Mouse (Mus musculus): ENCODE results near the gene Lypd6b. TPM values are rescaled to one million over a fixed set of nuclear protein-coding genes. Genes with fewer than 3 reads are reported as not detected.

The Lypd6b gene
- 0.20 and 0.24 TPM in 2 replicates for polyA plus RNA-seq (2012; rRNA removed)

- peaks cover 7% of the 10 kb centered on the region for H3K27me3 ChIP-seq (ENCODE audit: control insufficient read depth, insufficient read depth, low read length)
- H3K36me3 ChIP-seq (ENCODE audit: control insufficient read depth, insufficient read depth, low read length) = no peaks in the 10 kb centered on the region
- peak within 1 kb of the TSS; percentile 60 for H3K4me3 ChIP-seq (ENCODE audit: control insufficient read depth, low read depth, low read length)
- H3K27ac ChIP-seq (ENCODE audit: control insufficient read depth, insufficient read depth, low read depth, low read length) = no peak within 1 kb of the TSS
- H3K4me1 ChIP-seq (ENCODE audit: control insufficient read depth, insufficient read depth, low read length) = peaks cover 9% of the 10 kb centered on the region
- TF ChIP-seq POLR2A (IDR thresholded peaks at IDR 0.05; ENCODE audit: control insufficient read depth, low read depth, low read length) (no peak), CTCF (IDR thresholded peaks at IDR 0.05; ENCODE audit: control insufficient read depth, insufficient read depth, insufficient replicate concordance, low read depth, low read length) (no peak)
Observed at GRCm38 (mm10) chr2:49787376-49788050, at the start of gene Lypd6b. Lypd6b (plus strand) TSS chr2:49787688.

- Histone ChIP-seq H3K4me1 (ENCODE audit: control insufficient read depth, insufficient read depth, low read length) (no peaks in the 10 kb centered on the region; the same call in 1 of the 2 replicates), H3K27ac (ENCODE audit: control insufficient read depth, insufficient read depth, low read depth, low read length) (peak overlapping the region; percentile 5; the same call in 1 of the 2 replicates), H3K36me3 (ENCODE audit: control insufficient read depth, insufficient read depth, low read length) (no peaks in the 10 kb centered on the region), H3K4me3 (ENCODE audit: control insufficient read depth, low read depth, low read length) (no peak overlapping the region), H3K27me3 (ENCODE audit: control insufficient read depth, insufficient read depth, low read length) (no peaks in the 10 kb centered on the region)
- TF ChIP-seq POLR2A (IDR thresholded peaks at IDR 0.05; ENCODE audit: control insufficient read depth, low read depth, low read length) (no peak), CTCF (IDR thresholded peaks at IDR 0.05; ENCODE audit: control insufficient read depth, insufficient read depth, insufficient replicate concordance, low read depth, low read length) (no peak)
Observed at GRCm38 (mm10) chr2:49739046-49739445, 48.4 kb upstream of the Lypd6b start.

GRCm38 (mm10) chr2:49741026-49741425, 46.5 kb upstream of the Lypd6b start:
- Histone ChIP-seq H3K27me3 (ENCODE audit: control insufficient read depth, insufficient read depth, low read length) (no peaks in the 10 kb centered on the region), H3K36me3 (ENCODE audit: control insufficient read depth, insufficient read depth, low read length) (no peaks in the 10 kb centered on the region), H3K4me1 (ENCODE audit: control insufficient read depth, insufficient read depth, low read length) (no peaks in the 10 kb centered on the region; the same call in 1 of the 2 replicates), H3K4me3 (ENCODE audit: control insufficient read depth, low read depth, low read length) (no peak overlapping the region), H3K27ac (ENCODE audit: control insufficient read depth, insufficient read depth, low read depth, low read length) (no peak overlapping the region)
- TF ChIP-seq CTCF (IDR thresholded peaks at IDR 0.05; ENCODE audit: control insufficient read depth, insufficient read depth, insufficient replicate concordance, low read depth, low read length) = no peak
- no peak for TF ChIP-seq POLR2A (IDR thresholded peaks at IDR 0.05; ENCODE audit: control insufficient read depth, low read depth, low read length)

GRCm38 (mm10) chr2:49741895-49742734, 45.4 kb upstream of the Lypd6b start:
- Histone ChIP-seq H3K4me1 (ENCODE audit: control insufficient read depth, insufficient read depth, low read length) (no peaks in the 10 kb centered on the region; the same call in 1 of the 2 replicates), H3K27ac (ENCODE audit: control insufficient read depth, insufficient read depth, low read depth, low read length) (no peak overlapping the region), H3K36me3 (ENCODE audit: control insufficient read depth, insufficient read depth, low read length) (no peaks in the 10 kb centered on the region), H3K27me3 (ENCODE audit: control insufficient read depth, insufficient read depth, low read length) (no peaks in the 10 kb centered on the region), H3K4me3 (ENCODE audit: control insufficient read depth, low read depth, low read length) (no peak overlapping the region)
- TF ChIP-seq POLR2A (IDR thresholded peaks at IDR 0.05; ENCODE audit: control insufficient read depth, low read depth, low read length) = no peak
- TF ChIP-seq CTCF (IDR thresholded peaks at IDR 0.05; ENCODE audit: control insufficient read depth, insufficient read depth, insufficient replicate concordance, low read depth, low read length) = no peak

GRCm38 (mm10) chr2:49742919-49743318, 44.6 kb upstream of the Lypd6b start:
- Histone ChIP-seq H3K4me3 (ENCODE audit: control insufficient read depth, low read depth, low read length) (no peak overlapping the region), H3K4me1 (ENCODE audit: control insufficient read depth, insufficient read depth, low read length) (no peaks in the 10 kb centered on the region; the same call in 1 of the 2 replicates), H3K36me3 (ENCODE audit: control insufficient read depth, insufficient read depth, low read length) (no peaks in the 10 kb centered on the region), H3K27me3 (ENCODE audit: control insufficient read depth, insufficient read depth, low read length) (no peaks in the 10 kb centered on the region), H3K27ac (ENCODE audit: control insufficient read depth, insufficient read depth, low read depth, low read length) (no peak overlapping the region)
- no peak for TF ChIP-seq POLR2A (IDR thresholded peaks at IDR 0.05; ENCODE audit: control insufficient read depth, low read depth, low read length)
- no peak for TF ChIP-seq CTCF (IDR thresholded peaks at IDR 0.05; ENCODE audit: control insufficient read depth, insufficient read depth, insufficient replicate concordance, low read depth, low read length)

- Histone ChIP-seq H3K4me3 (ENCODE audit: control insufficient read depth, low read depth, low read length) (no peak overlapping the region), H3K27ac (ENCODE audit: control insufficient read depth, insufficient read depth, low read depth, low read length) (peak overlapping the region; percentile 16), H3K36me3 (ENCODE audit: control insufficient read depth, insufficient read depth, low read length) (no peaks in the 10 kb centered on the region), H3K27me3 (ENCODE audit: control insufficient read depth, insufficient read depth, low read length) (no peaks in the 10 kb centered on the region), H3K4me1 (ENCODE audit: control insufficient read depth, insufficient read depth, low read length) (no peaks in the 10 kb centered on the region; the same call in 1 of the 2 replicates)
- TF ChIP-seq POLR2A (IDR thresholded peaks at IDR 0.05; ENCODE audit: control insufficient read depth, low read depth, low read length) (no peak), CTCF (IDR thresholded peaks at IDR 0.05; ENCODE audit: control insufficient read depth, insufficient read depth, insufficient replicate concordance, low read depth, low read length) (no peak)
Observed at GRCm38 (mm10) chr2:49743775-49744174, 43.7 kb upstream of the Lypd6b start.

Data from testis, adult 2 months (tissue).